Mouse (Mus musculus): ENCODE data around the gene Fam25c. TPM values are rescaled to one million over a fixed set of nuclear protein-coding genes. Genes with fewer than 3 reads are reported as not detected.

The Fam25c gene
- 1.8 and 8.3 TPM in 2 replicates for polyA plus RNA-seq (2015; fragmentation: Nextera tagmentation; extraction: Ambion mirVana)

GRCm38 (mm10) chr14:34355301-34355700 is at the start of gene Fam25c:
Fam25c (minus strand) TSS chr14:34355433.
- no peak within 1 kb of the TSS for H3K27ac ChIP-seq
- no peaks in the 10 kb centered on the region for H3K36me3 ChIP-seq
- no peak within 1 kb of the TSS for H3K9ac ChIP-seq
- H3K4me2 ChIP-seq, result no peak within 1 kb of the TSS
- no peaks in the 10 kb centered on the region for H3K27me3 ChIP-seq (replicated peaks)
- 69% methylated on average over 6 of the region's 6 CpGs for WGBS
- no peaks in the 10 kb centered on the region for H3K9me3 ChIP-seq
- H3K4me3 ChIP-seq (replicated peaks), result no peak within 1 kb of the TSS
- peaks cover 12% of the 10 kb centered on the region; the same call in 1 of the 2 replicates for H3K4me1 ChIP-seq
- no peak for ATAC-seq (ENCODE audit: insufficient read depth, low FRiP score, low read depth)

- 88% methylated on average over 7 of the region's 7 CpGs for WGBS
- Histone ChIP-seq H3K9ac (no peak overlapping the region), H3K4me2 (no peak overlapping the region), H3K27ac (no peak overlapping the region), H3K9me3 (no peaks in the 10 kb centered on the region), H3K27me3 (replicated peaks) (no peaks in the 10 kb centered on the region), H3K4me1 (no peaks in the 10 kb centered on the region), H3K4me3 (replicated peaks) (no peak overlapping the region), H3K36me3 (peaks cover 21% of the 10 kb centered on the region)
- no peak for ATAC-seq (ENCODE audit: insufficient read depth, low FRiP score, low read depth)
Measured at GRCm38 (mm10) chr14:34403424-34403823, 48.2 kb upstream of the Fam25c start.

DNA sequence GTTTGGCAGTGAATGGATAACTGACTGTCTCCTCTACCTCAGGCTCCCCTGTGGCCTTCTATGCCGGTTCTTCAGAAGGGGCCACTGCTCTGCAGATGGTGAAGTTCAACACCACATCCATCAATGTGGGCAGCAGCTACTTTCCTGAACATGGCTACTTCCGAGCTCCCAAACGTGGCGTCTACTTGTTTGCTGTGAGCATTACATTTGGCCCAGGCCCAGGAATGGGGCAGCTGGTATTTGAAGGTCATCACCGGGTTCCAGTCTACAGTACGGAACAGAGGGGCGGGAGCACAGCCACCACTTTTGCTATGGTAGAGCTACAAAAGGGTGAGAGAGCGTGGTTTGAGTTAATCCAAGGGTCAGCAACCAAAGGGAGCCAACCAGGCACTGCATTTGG is 47.6 kb upstream of the Fam25c start:
- 66% methylated on average over 8 of the region's 8 CpGs for WGBS
- Histone ChIP-seq H3K9me3 (no peaks in the 10 kb centered on the region), H3K27ac (no peak overlapping the region), H3K4me3 (replicated peaks) (no peak overlapping the region), H3K9ac (no peak overlapping the region), H3K27me3 (replicated peaks) (no peaks in the 10 kb centered on the region), H3K4me1 (no peaks in the 10 kb centered on the region), H3K36me3 (peaks cover 20% of the 10 kb centered on the region), H3K4me2 (no peak overlapping the region)
- ATAC-seq (ENCODE audit: insufficient read depth, low FRiP score, low read depth), result no peak; the same call in 1 of the 2 replicates

GRCm38 (mm10) chr14:34401135-34401534 is 45.9 kb upstream of the Fam25c start:
- no peak overlapping the region for H3K4me2 ChIP-seq
- no peak for ATAC-seq (ENCODE audit: insufficient read depth, low FRiP score, low read depth)
- H3K27ac ChIP-seq, result no peak overlapping the region
- 54% methylated on average over 6 of the region's 6 CpGs for WGBS
- peaks cover 11% of the 10 kb centered on the region; the same call in 1 of the 2 replicates for H3K36me3 ChIP-seq
- no peaks in the 10 kb centered on the region for H3K4me1 ChIP-seq
- no peaks in the 10 kb centered on the region for H3K27me3 ChIP-seq (replicated peaks)
- H3K9ac ChIP-seq, result no peak overlapping the region
- H3K9me3 ChIP-seq, result no peaks in the 10 kb centered on the region
- H3K4me3 ChIP-seq (replicated peaks), result no peak overlapping the region

GRCm38 (mm10) chr14:34400021-34400420 is 44.8 kb upstream of the Fam25c start:
- 85% methylated on average over 3 of the region's 3 CpGs for WGBS

GRCm38 (mm10) chr14:34399301-34399700 is 44.1 kb upstream of the Fam25c start:
- H3K4me2 ChIP-seq, result no peak overlapping the region
- WGBS, result 93% methylated on average over 6 of the region's 6 CpGs
- H3K9me3 ChIP-seq, result no peaks in the 10 kb centered on the region
- peaks cover 11% of the 10 kb centered on the region; the same call in 1 of the 2 replicates for H3K36me3 ChIP-seq
- H3K9ac ChIP-seq, result no peak overlapping the region
- H3K4me1 ChIP-seq, result no peaks in the 10 kb centered on the region
- no peak overlapping the region for H3K27ac ChIP-seq
- H3K4me3 ChIP-seq (replicated peaks), result no peak overlapping the region
- no peak for ATAC-seq (ENCODE audit: insufficient read depth, low FRiP score, low read depth)
- no peaks in the 10 kb centered on the region for H3K27me3 ChIP-seq (replicated peaks)

More at GRCm38 (mm10) chr14:34400021-34400420, 44.8 kb upstream of the Fam25c start:
- H3K27me3 ChIP-seq (replicated peaks), result no peaks in the 10 kb centered on the region
- no peak overlapping the region for H3K9ac ChIP-seq
- no peak overlapping the region for H3K27ac ChIP-seq
- no peak for ATAC-seq (ENCODE audit: insufficient read depth, low FRiP score, low read depth)
- H3K4me2 ChIP-seq, result no peak overlapping the region
- H3K4me1 ChIP-seq, result no peaks in the 10 kb centered on the region
- H3K4me3 ChIP-seq (replicated peaks), result no peak overlapping the region
- no peaks in the 10 kb centered on the region for H3K9me3 ChIP-seq
- peaks cover 11% of the 10 kb centered on the region; the same call in 1 of the 2 replicates for H3K36me3 ChIP-seq

DNA sequence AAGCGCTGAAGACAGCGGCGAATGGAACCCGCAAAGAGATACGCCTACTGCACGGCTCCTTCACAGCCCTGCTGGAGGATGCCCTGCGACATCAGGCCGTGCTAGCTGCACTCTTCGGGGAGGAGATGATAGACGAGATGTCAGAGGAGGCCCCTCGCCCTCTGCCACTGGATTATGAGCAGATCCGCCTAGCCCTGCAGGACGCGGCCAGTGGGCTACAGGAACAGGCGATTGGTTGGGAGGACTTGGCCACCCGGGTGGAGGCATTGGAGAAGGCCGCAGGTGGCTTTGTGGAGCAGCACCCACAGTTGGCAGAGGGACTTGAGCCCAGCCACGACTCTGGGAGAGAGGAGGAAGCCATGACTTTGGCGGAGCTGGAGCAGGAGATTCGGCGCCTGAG is 43.7 kb upstream of the Fam25c start:
- no peak overlapping the region for H3K4me3 ChIP-seq (replicated peaks)
- no peak for ATAC-seq (ENCODE audit: insufficient read depth, low FRiP score, low read depth)
- H3K9ac ChIP-seq, result no peak overlapping the region
- peaks cover 11% of the 10 kb centered on the region; the same call in 1 of the 2 replicates for H3K36me3 ChIP-seq
- WGBS, result 85% methylated on average over 21 of the region's 21 CpGs
- H3K9me3 ChIP-seq, result no peaks in the 10 kb centered on the region
- H3K27me3 ChIP-seq (replicated peaks), result no peaks in the 10 kb centered on the region
- H3K4me2 ChIP-seq, result no peak overlapping the region
- H3K4me1 ChIP-seq, result no peaks in the 10 kb centered on the region
- H3K27ac ChIP-seq, result no peak overlapping the region

GRCm38 (mm10) chr14:34397871-34398270 is 42.6 kb upstream of the Fam25c start:
- no peak overlapping the region for H3K27ac ChIP-seq
- no peak overlapping the region for H3K9ac ChIP-seq
- WGBS, result 81% methylated on average over 5 of the region's 5 CpGs
- no peaks in the 10 kb centered on the region for H3K4me1 ChIP-seq
- peaks cover 11% of the 10 kb centered on the region; the same call in 1 of the 2 replicates for H3K36me3 ChIP-seq
- no peaks in the 10 kb centered on the region for H3K9me3 ChIP-seq
- no peaks in the 10 kb centered on the region for H3K27me3 ChIP-seq (replicated peaks)
- no peak for ATAC-seq (ENCODE audit: insufficient read depth, low FRiP score, low read depth)
- H3K4me3 ChIP-seq (replicated peaks), result no peak overlapping the region
- H3K4me2 ChIP-seq, result no peak overlapping the region

- no peak overlapping the region for H3K4me3 ChIP-seq (replicated peaks)
- 71% methylated on average over 4 of the region's 4 CpGs for WGBS
- no peaks in the 10 kb centered on the region for H3K36me3 ChIP-seq
- ATAC-seq (ENCODE audit: insufficient read depth, low FRiP score, low read depth), result no peak
- H3K27ac ChIP-seq, result no peak overlapping the region
- H3K27me3 ChIP-seq (replicated peaks), result no peaks in the 10 kb centered on the region
- no peak overlapping the region for H3K9ac ChIP-seq
- H3K9me3 ChIP-seq, result no peaks in the 10 kb centered on the region
- H3K4me2 ChIP-seq, result no peak overlapping the region
- no peaks in the 10 kb centered on the region for H3K4me1 ChIP-seq
Measured at GRCm38 (mm10) chr14:34393295-34393694, 38.1 kb upstream of the Fam25c start.

GRCm38 (mm10) chr14:34382921-34383704 is 27.9 kb upstream of the Fam25c start:
- H3K4me3 ChIP-seq (replicated peaks), result no peak overlapping the region
- H3K9me3 ChIP-seq, result no peaks in the 10 kb centered on the region
- H3K27me3 ChIP-seq (replicated peaks), result no peaks in the 10 kb centered on the region
- ATAC-seq (ENCODE audit: insufficient read depth, low FRiP score, low read depth), result no peak
- no peak overlapping the region for H3K4me2 ChIP-seq
- H3K4me1 ChIP-seq, result peaks cover 10% of the 10 kb centered on the region
- H3K36me3 ChIP-seq, result no peaks in the 10 kb centered on the region
- H3K27ac ChIP-seq, result no peak overlapping the region
- 94% methylated on average over 9 of the region's 9 CpGs for WGBS
- H3K9ac ChIP-seq, result no peak overlapping the region

DNA sequence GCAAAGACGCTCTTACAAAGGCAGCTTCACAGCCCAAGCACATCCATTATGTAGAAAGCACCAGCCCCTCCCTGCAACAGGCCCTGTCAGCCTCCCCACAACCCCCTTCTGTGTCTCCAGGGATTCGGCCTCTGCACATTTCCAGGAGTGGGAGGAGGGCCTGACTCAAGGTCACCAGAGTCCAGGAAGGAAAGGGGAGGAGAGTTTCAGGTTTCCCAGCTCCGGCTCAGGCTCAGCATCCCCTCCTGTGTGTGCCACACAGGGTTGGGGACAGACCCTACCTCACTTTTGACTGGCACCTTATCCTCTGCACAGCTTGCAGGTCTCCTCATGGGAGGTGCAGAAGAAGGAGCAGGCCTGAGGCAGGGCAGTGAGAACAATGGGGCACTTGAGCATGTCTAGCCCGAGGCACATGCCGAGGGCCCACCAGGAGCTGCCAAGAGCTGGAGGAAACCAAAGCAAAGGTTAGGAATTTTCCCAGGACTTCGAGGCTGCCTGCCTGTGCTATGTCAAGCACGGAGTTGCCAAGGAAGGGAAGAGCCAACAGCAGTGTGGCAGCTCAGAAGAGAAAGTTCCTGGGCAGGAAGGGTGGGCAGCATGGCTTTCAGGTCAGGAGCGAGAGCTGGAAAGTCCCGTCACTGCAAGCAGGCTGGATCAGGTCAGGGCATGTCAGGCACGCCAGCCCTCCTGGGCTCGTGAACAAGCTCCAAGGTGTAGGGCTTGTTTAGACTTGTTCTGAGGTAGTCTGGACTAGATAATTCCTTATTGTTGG is 23.5 kb upstream of the Fam25c start:
- Histone ChIP-seq H3K4me3 (replicated peaks) (no peak overlapping the region), H3K4me1 (peaks cover 24% of the 10 kb centered on the region), H3K27ac (peak overlapping the region; percentile 69), H3K36me3 (no peaks in the 10 kb centered on the region), H3K9me3 (no peaks in the 10 kb centered on the region), H3K4me2 (peak overlapping the region; percentile 16; the same call in 1 of the 2 replicates), H3K27me3 (replicated peaks) (no peaks in the 10 kb centered on the region), H3K9ac (no peak overlapping the region)
- ATAC-seq (ENCODE audit: insufficient read depth, low FRiP score, low read depth), result 0 out of 2 replicates have a peak, but pooled peaks have one; percentile 16
- 31% methylated on average over 11 of the region's 11 CpGs for WGBS

- no peaks in the 10 kb centered on the region for H3K9me3 ChIP-seq
- 0 out of 2 replicates have a peak overlapping the region, but pooled peaks have one; percentile 5 for H3K4me2 ChIP-seq
- H3K27me3 ChIP-seq (replicated peaks), result no peaks in the 10 kb centered on the region
- ATAC-seq (ENCODE audit: insufficient read depth, low FRiP score, low read depth), result no peak
- peaks cover 25% of the 10 kb centered on the region for H3K4me1 ChIP-seq
- no peak overlapping the region for H3K9ac ChIP-seq
- H3K27ac ChIP-seq, result no peak overlapping the region
- 75% methylated on average over 4 of the region's 4 CpGs for WGBS
- no peaks in the 10 kb centered on the region for H3K36me3 ChIP-seq
- no peak overlapping the region for H3K4me3 ChIP-seq (replicated peaks)
Measured at GRCm38 (mm10) chr14:34377121-34377520, 21.9 kb upstream of the Fam25c start.

Data from stomach, embryonic 15.5 days (tissue).